In genomic region chr11:120830686-120831085, GRCm38 (mm10) we compare ENCODE assay signal across 13 mouse cellular contexts. TPM values are rescaled to one million over a fixed set of nuclear protein-coding genes. Genes with fewer than 3 reads are reported as not detected.
DNase-seq lines count a peak whose midpoint lies in the region; ATAC-seq and TF ChIP-seq lines count a peak whose summit lies in the region.
"Had no signal": no experiment of that assay in that cellular context is flagged by ENCODE, and none has a peak within 500 bp of the region (broad histone marks: within the 10 kb centered on the region; RNA-seq: fewer than 3 reads in every experiment).

No protein-coding gene starts in this region.

- H3K79me2 ChIP-seq in heart, adult 2 months (replicated peaks; ENCODE audit: control insufficient read depth, insufficient read depth, low read length): no peaks in the 10 kb centered on the region
- no peaks in the 10 kb centered on the region; the same call in 1 of the 2 replicates for H3K79me2 ChIP-seq in liver, adult 2 months (ENCODE audit: control insufficient read depth, insufficient read depth, low read length)

- peak; percentile 14 to 15 for DNase-seq in heart, adult 2 months
- peak; percentile 97 for DNase-seq in liver, adult 2 months (ENCODE audit: extremely low read depth, low read depth, low spot score)
- DNase-seq in liver, embryonic 11.5 days (ENCODE audit: low spot score): no peak
- peak; percentile 64 for DNase-seq in kidney, adult 9 months
- DNase-seq: lung, postnatal 10 days had no signal

- H3K9ac ChIP-seq in heart, adult 2 months (ENCODE audit: low read depth, low read length): no peak overlapping the region
- H3K9ac ChIP-seq in heart, embryonic 11.5 days (ENCODE audit: low read depth, low read length): no peak overlapping the region
- H3K9ac ChIP-seq in liver, adult 2 months (ENCODE audit: low read depth, low read length): peak overlapping the region; percentile 69
- no peak overlapping the region for H3K9ac ChIP-seq in liver, embryonic 11.5 days (ENCODE audit: low read depth, low read length)
- H3K9ac ChIP-seq in liver, embryonic 15.5 days: no peak overlapping the region
- H3K9ac ChIP-seq: limb, embryonic 12.5 days; midbrain, embryonic 12.5 days had no signal

- TF ChIP-seq POLR2A in heart, adult 2 months (IDR thresholded peaks at IDR 0.05; ENCODE audit: insufficient read depth, low read depth, low read length): no peak
- TF ChIP-seq POLR2A in liver, adult 2 months (IDR thresholded peaks at IDR 0.05; ENCODE audit: extremely low read depth, insufficient read depth, low read length): 0 out of 2 replicates have a peak, but pooled peaks have one; percentile 28

- no peaks in the 10 kb centered on the region for H3K4me1 ChIP-seq in heart, adult 2 months (ENCODE audit: control insufficient read depth, insufficient read depth, low read length)
- peaks cover 16% of the 10 kb centered on the region for H3K4me1 ChIP-seq in heart, embryonic 11.5 days (ENCODE audit: control insufficient read depth, insufficient read depth, low read length)
- peaks cover 22% of the 10 kb centered on the region for H3K4me1 ChIP-seq in liver, adult 2 months (ENCODE audit: control insufficient read depth, insufficient read depth, low read length)
- peaks cover 17% of the 10 kb centered on the region for H3K4me1 ChIP-seq in liver, embryonic 11.5 days (replicated peaks; ENCODE audit: control insufficient read depth, insufficient read depth, low read length)
- peaks cover 44% of the 10 kb centered on the region for H3K4me1 ChIP-seq in liver, embryonic 15.5 days (replicated peaks)

- WGBS in heart, adult 2 months: 85% methylated on average over 12 of the region's 12 CpGs
- 83% methylated on average over 12 of the region's 12 CpGs for WGBS in heart, embryonic 11.5 days (ENCODE audit: insufficient replicate concordance)
- WGBS in liver, adult 2 months: 34% methylated on average over 12 of the region's 12 CpGs
- 80% methylated on average over 12 of the region's 12 CpGs for WGBS in liver, embryonic 11.5 days
- WGBS in liver, embryonic 15.5 days (ENCODE audit: insufficient replicate concordance): 74% methylated on average over 12 of the region's 12 CpGs

- TF ChIP-seq EP300 in heart, adult 2 months (IDR thresholded peaks at IDR 0.05; ENCODE audit: insufficient read depth, low read depth, low read length): no peak

- no peaks in the 10 kb centered on the region for H3K9me3 ChIP-seq in heart, embryonic 11.5 days (replicated peaks; ENCODE audit: control insufficient read depth, low read length)
- no peaks in the 10 kb centered on the region for H3K9me3 ChIP-seq in liver, embryonic 11.5 days (ENCODE audit: control insufficient read depth, low read length)
- no peaks in the 10 kb centered on the region for H3K9me3 ChIP-seq in liver, embryonic 15.5 days (replicated peaks)
- H3K9me3 ChIP-seq: limb, embryonic 12.5 days; midbrain, embryonic 12.5 days had no signal

- H3K36me3 ChIP-seq in heart, adult 2 months (ENCODE audit: control insufficient read depth, insufficient read depth, low read length): no peaks in the 10 kb centered on the region
- H3K36me3 ChIP-seq in heart, embryonic 11.5 days (ENCODE audit: control insufficient read depth, insufficient read depth, low read length): no peaks in the 10 kb centered on the region
- 0 out of 2 replicates have a peak, but pooled peaks cover 2% of the 10 kb centered on the region for H3K36me3 ChIP-seq in liver, adult 2 months (ENCODE audit: control insufficient read depth, insufficient read depth, low read length)
- H3K36me3 ChIP-seq in liver, embryonic 11.5 days (ENCODE audit: control insufficient read depth, insufficient read depth, low read length): no peaks in the 10 kb centered on the region
- no peaks in the 10 kb centered on the region for H3K36me3 ChIP-seq in liver, embryonic 15.5 days (replicated peaks)
- H3K36me3 ChIP-seq: limb, embryonic 12.5 days; midbrain, embryonic 12.5 days had no signal

- no peak overlapping the region for H3K4me2 ChIP-seq in heart, embryonic 11.5 days
- H3K4me2 ChIP-seq in liver, embryonic 11.5 days: no peak overlapping the region
- no peak overlapping the region for H3K4me2 ChIP-seq in liver, embryonic 15.5 days
- H3K4me2 ChIP-seq: limb, embryonic 12.5 days; midbrain, embryonic 12.5 days had no signal

- H3K27me3 ChIP-seq in heart, adult 2 months (ENCODE audit: control insufficient read depth, insufficient read depth, low read length): no peaks in the 10 kb centered on the region
- no peaks in the 10 kb centered on the region for H3K27me3 ChIP-seq in heart, embryonic 11.5 days (ENCODE audit: control insufficient read depth, insufficient read depth, low read length)
- no peaks in the 10 kb centered on the region for H3K27me3 ChIP-seq in liver, adult 2 months (ENCODE audit: control insufficient read depth, insufficient read depth, low read length)
- no peaks in the 10 kb centered on the region for H3K27me3 ChIP-seq in liver, embryonic 11.5 days (replicated peaks; ENCODE audit: control insufficient read depth, insufficient read depth, low read length)
- no peaks in the 10 kb centered on the region for H3K27me3 ChIP-seq in liver, embryonic 15.5 days
- H3K27me3 ChIP-seq: limb, embryonic 12.5 days had no signal

- H3K27ac ChIP-seq in heart, adult 2 months: no peak overlapping the region
- H3K27ac ChIP-seq in heart, embryonic 11.5 days (ENCODE audit: low read depth, low read length): no peak overlapping the region
- peak overlapping the region; percentile 96 for H3K27ac ChIP-seq in liver, adult 2 months (replicated peaks; ENCODE audit: insufficient read depth, low read depth, low read length)
- no peak overlapping the region for H3K27ac ChIP-seq in liver, embryonic 11.5 days (ENCODE audit: low read depth, low read length)
- no peak overlapping the region for H3K27ac ChIP-seq in liver, embryonic 15.5 days (replicated peaks)
- H3K27ac ChIP-seq: limb, embryonic 12.5 days; midbrain, embryonic 12.5 days had no signal

- intact Hi-C loops in heart, adult 2 months (cut with DNase I): no loop called here

- ATAC-seq in heart, embryonic 11.5 days (replicated peaks; ENCODE audit: insufficient number of reproducible peaks, low FRiP score, low TSS enrichment): no peak
- no peak for ATAC-seq in liver, embryonic 11.5 days (replicated peaks; ENCODE audit: low FRiP score)
- ATAC-seq in liver, embryonic 15.5 days (ENCODE audit: insufficient read depth): peak; percentile 4; the same call in 1 of the 2 replicates
- ATAC-seq in megakaryocyte-erythroid progenitor cell, adult 5-6 weeks (replicated peaks; ENCODE audit: low FRiP score, low TSS enrichment, poor library complexity, severe bottlenecking): no peak
- ATAC-seq: activated CD4-positive, CD25-positive, alpha-beta regulatory T cell, adult 4 months; forebrain, embryonic 14.5 days; intestine, postnatal 0 days had no signal

- no peak for TF ChIP-seq CTCF in heart, adult 2 months (IDR thresholded peaks at IDR 0.05)
- TF ChIP-seq CTCF in liver, adult 2 months (IDR thresholded peaks at IDR 0.05; ENCODE audit: low read depth, low read length): no peak

- H3K4me3 ChIP-seq in heart, adult 2 months: no peak overlapping the region
- no peak overlapping the region for H3K4me3 ChIP-seq in heart, embryonic 11.5 days (ENCODE audit: low read depth, low read length)
- peak overlapping the region; percentile 41 for H3K4me3 ChIP-seq in liver, adult 2 months (ENCODE audit: insufficient read depth, low read depth, low read length)
- H3K4me3 ChIP-seq in liver, embryonic 11.5 days (ENCODE audit: low read depth, low read length): no peak overlapping the region
- no peak overlapping the region for H3K4me3 ChIP-seq in liver, embryonic 15.5 days (replicated peaks)
- H3K4me3 ChIP-seq: limb, embryonic 12.5 days; midbrain, embryonic 12.5 days had no signal

RNA-seq across cellular contexts. Expression of gene Fasn, which starts 6.3 kb away (rescaled TPM):
- total RNA-seq in heart, adult 2 months (2021): 10 to 100 TPM; 22.0 to 32.1 TPM
- 318 and 731 TPM in 2 replicates for polyA plus RNA-seq in heart, adult 2 months (2012; rRNA removed)
- polyA plus RNA-seq in heart, embryonic 11.5 days (2014; fragmentation: Nextera tagmentation; extraction: Ambion mirVana): 33.9 and 42.6 TPM in 2 replicates
- total RNA-seq in liver, adult 2 months (2014; rRNA removed): 198 and 203 TPM in 2 replicates
- 639 and 935 TPM in 2 replicates for polyA plus RNA-seq in liver, adult 2 months (2012; rRNA removed)
- polyA plus RNA-seq in liver, embryonic 11.5 days (2014; fragmentation: Nextera tagmentation; extraction: Ambion mirVana): 71.3 and 80.0 TPM in 2 replicates
- polyA plus RNA-seq in liver, embryonic 15.5 days (2015; fragmentation: Nextera tagmentation; extraction: Ambion mirVana): 20.1 and 24.9 TPM in 2 replicates
- 92.0 and 92.3 TPM in 2 replicates for total RNA-seq in megakaryocyte-erythroid progenitor cell, adult 5-6 weeks (2014; fragmentation: Nextera tagmentation)
- 27.2 and 34.0 TPM in 2 replicates for total RNA-seq in megakaryocyte-erythroid progenitor cell, adult 5-6 weeks (2017)

RNA-seq across cellular contexts. Expression of gene Dus1l, which starts 34.5 kb away (rescaled TPM):
- total RNA-seq in heart, adult 2 months (2021): 10 to 100 TPM; 23.3 to 23.5 TPM
- polyA plus RNA-seq in heart, adult 2 months (2012; rRNA removed): 20.6 and 26.4 TPM in 2 replicates
- 50.0 and 59.9 TPM in 2 replicates for polyA plus RNA-seq in heart, embryonic 11.5 days (2014; fragmentation: Nextera tagmentation; extraction: Ambion mirVana)
- total RNA-seq in liver, adult 2 months (2014; rRNA removed): 52.1 and 52.4 TPM in 2 replicates
- 69.7 and 70.6 TPM in 2 replicates for polyA plus RNA-seq in liver, adult 2 months (2012; rRNA removed)
- 132 and 139 TPM in 2 replicates for polyA plus RNA-seq in liver, embryonic 11.5 days (2014; fragmentation: Nextera tagmentation; extraction: Ambion mirVana)
- 58.3 and 61.3 TPM in 2 replicates for polyA plus RNA-seq in liver, embryonic 15.5 days (2015; fragmentation: Nextera tagmentation; extraction: Ambion mirVana)
- total RNA-seq in megakaryocyte-erythroid progenitor cell, adult 5-6 weeks (2014; fragmentation: Nextera tagmentation): 150 TPM in 2 replicates
- 68.4 and 87.6 TPM in 2 replicates for total RNA-seq in megakaryocyte-erythroid progenitor cell, adult 5-6 weeks (2017)

RNA-seq across cellular contexts. Expression of gene Gps1, which starts 46.6 kb away (rescaled TPM):
- total RNA-seq in heart, adult 2 months (2021): 10 to 100 TPM; 54.4 to 55.8 TPM
- 85.9 and 129 TPM in 2 replicates for polyA plus RNA-seq in heart, adult 2 months (2012; rRNA removed)
- polyA plus RNA-seq in heart, embryonic 11.5 days (2014; fragmentation: Nextera tagmentation; extraction: Ambion mirVana): 166 and 179 TPM in 2 replicates
- total RNA-seq in liver, adult 2 months (2014; rRNA removed): 81.9 and 89.7 TPM in 2 replicates
- 97.9 and 99.5 TPM in 2 replicates for polyA plus RNA-seq in liver, adult 2 months (2012; rRNA removed)
- polyA plus RNA-seq in liver, embryonic 11.5 days (2014; fragmentation: Nextera tagmentation; extraction: Ambion mirVana): 209 and 210 TPM in 2 replicates
- 72.0 and 77.3 TPM in 2 replicates for polyA plus RNA-seq in liver, embryonic 15.5 days (2015; fragmentation: Nextera tagmentation; extraction: Ambion mirVana)
- total RNA-seq in megakaryocyte-erythroid progenitor cell, adult 5-6 weeks (2014; fragmentation: Nextera tagmentation): 107 TPM in 2 replicates
- total RNA-seq in megakaryocyte-erythroid progenitor cell, adult 5-6 weeks (2017): 103 and 119 TPM in 2 replicates

RNA-seq across cellular contexts. Expression of gene Rfng, which starts 46.7 kb away (rescaled TPM):
- total RNA-seq in heart, adult 2 months (2021): 10 to 100 TPM; 11.9 to 12.5 TPM
- polyA plus RNA-seq in heart, adult 2 months (2012; rRNA removed): 28.6 and 30.0 TPM in 2 replicates
- 15.0 and 16.5 TPM in 2 replicates for polyA plus RNA-seq in heart, embryonic 11.5 days (2014; fragmentation: Nextera tagmentation; extraction: Ambion mirVana)
- 3.1 and 5.7 TPM in 2 replicates for total RNA-seq in liver, adult 2 months (2014; rRNA removed)
- 25.1 and 28.3 TPM in 2 replicates for polyA plus RNA-seq in liver, adult 2 months (2012; rRNA removed)
- polyA plus RNA-seq in liver, embryonic 11.5 days (2014; fragmentation: Nextera tagmentation; extraction: Ambion mirVana): 30.3 and 33.4 TPM in 2 replicates
- 11.5 and 12.0 TPM in 2 replicates for polyA plus RNA-seq in liver, embryonic 15.5 days (2015; fragmentation: Nextera tagmentation; extraction: Ambion mirVana)
- total RNA-seq in megakaryocyte-erythroid progenitor cell, adult 5-6 weeks (2014; fragmentation: Nextera tagmentation): 43.1 and 47.2 TPM in 2 replicates
- total RNA-seq in megakaryocyte-erythroid progenitor cell, adult 5-6 weeks (2017): 4.8 and 9.5 TPM in 2 replicates
